Mouse (Mus musculus): ENCODE results near the gene Wwc2. TPM values are rescaled to one million over a fixed set of nuclear protein-coding genes. Genes with fewer than 3 reads are reported as not detected.
A peak's percentile ranks its signal among the peaks of the same experiment; 100 is the strongest.

Gene Wwc2
- polyA plus RNA-seq, 1 experiment from 2014 or later, result 11.1 TPM

- Histone ChIP-seq H3K4me3 (no peak overlapping the region), H3K4me1 (peaks cover 7% of the 10 kb centered on the region), H3K27me3 (replicated peaks; ENCODE audit: low read depth, poor library complexity, severe bottlenecking) (no peaks in the 10 kb centered on the region), H3K9me3 (no peaks in the 10 kb centered on the region), H3K27ac (replicated peaks) (no peak overlapping the region), H3K36me3 (replicated peaks) (peaks cover 41% of the 10 kb centered on the region)
- WGBS, result 91% methylated on average over 8 of the region's 8 CpGs
- DNase-seq (ENCODE audit: low spot score), result no peak
These were observed 107.0 kb downstream of the Wwc2 start for GRCm38 (mm10) chr8:47883739-47884138.

DNA sequence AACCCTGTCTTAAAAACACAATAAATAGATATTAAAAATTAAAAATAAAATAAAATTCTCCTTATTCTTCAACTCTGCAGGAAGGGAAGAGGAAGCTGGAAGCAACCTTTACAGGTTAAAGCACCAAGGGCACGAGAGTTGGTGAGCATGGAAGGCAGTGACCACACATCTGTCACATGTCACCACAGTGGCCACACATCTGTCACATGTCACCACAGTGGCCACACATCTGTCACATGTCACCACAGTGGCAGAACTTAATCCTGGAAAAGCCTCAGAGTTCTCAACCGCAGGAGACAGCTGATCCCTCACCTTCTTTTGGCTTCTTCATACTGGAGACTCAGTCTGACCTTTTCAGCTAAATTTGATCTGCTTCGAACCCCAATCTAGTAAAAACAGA, 112.2 kb downstream of the Wwc2 start:
- no peak overlapping the region for H3K4me3 ChIP-seq
- peaks cover 60% of the 10 kb centered on the region for H3K36me3 ChIP-seq (replicated peaks)
- H3K27me3 ChIP-seq (replicated peaks; ENCODE audit: low read depth, poor library complexity, severe bottlenecking), result no peaks in the 10 kb centered on the region
- H3K4me1 ChIP-seq, result peaks cover 4% of the 10 kb centered on the region; the same call in 1 of the 2 replicates
- H3K9me3 ChIP-seq, result no peaks in the 10 kb centered on the region
- no peak for DNase-seq (ENCODE audit: low spot score)
- 79% methylated on average over 3 of the region's 3 CpGs for whole genome bisulfite sequencing
- H3K27ac ChIP-seq (replicated peaks), result no peak overlapping the region

DNA sequence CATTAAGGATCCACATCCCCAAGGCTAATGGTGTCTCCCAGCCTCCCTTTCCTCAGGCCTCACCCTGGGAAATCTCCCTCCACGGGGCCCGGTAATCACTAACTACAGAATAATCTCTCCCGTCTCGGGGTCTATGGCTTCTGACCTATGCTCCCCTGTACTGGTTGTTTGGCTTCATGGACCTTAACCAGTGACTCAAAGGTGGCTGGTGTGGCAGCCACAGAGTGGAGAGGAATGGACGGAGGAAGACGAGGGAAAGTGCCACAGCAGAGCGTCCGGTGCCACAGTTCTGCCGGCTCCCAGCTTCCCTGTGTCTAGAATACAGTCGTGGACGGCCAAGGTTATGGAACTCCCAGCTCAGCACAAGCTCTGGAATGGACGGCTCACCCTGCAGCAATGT, 114.9 kb downstream of the Wwc2 start:
- H3K27ac ChIP-seq (replicated peaks), result no peak overlapping the region
- 93% methylated on average over 12 of the region's 12 CpGs for WGBS
- no peak for DNase-seq (ENCODE audit: low spot score)

GRCm38 (mm10) chr8:47874497-47875178, 116.1 kb downstream of the Wwc2 start:
- WGBS, result 78% methylated on average over 13 of the region's 13 CpGs
- Histone ChIP-seq H3K36me3 (replicated peaks) (peaks cover 52% of the 10 kb centered on the region), H3K4me1 (peaks cover 4% of the 10 kb centered on the region; the same call in 1 of the 2 replicates), H3K4me3 (no peak overlapping the region), H3K9me3 (no peaks in the 10 kb centered on the region), H3K27ac (replicated peaks) (no peak overlapping the region), H3K27me3 (replicated peaks; ENCODE audit: low read depth, poor library complexity, severe bottlenecking) (no peaks in the 10 kb centered on the region)
- DNase-seq (ENCODE audit: low spot score), result no peak

More for the DNA sequence above, 114.9 kb downstream of the Wwc2 start:
- no peaks in the 10 kb centered on the region for H3K27me3 ChIP-seq (replicated peaks; ENCODE audit: low read depth, poor library complexity, severe bottlenecking)
- H3K9me3 ChIP-seq, result no peaks in the 10 kb centered on the region
- H3K36me3 ChIP-seq (replicated peaks), result peaks cover 53% of the 10 kb centered on the region
- H3K4me1 ChIP-seq, result peaks cover 4% of the 10 kb centered on the region; the same call in 1 of the 2 replicates
- no peak overlapping the region for H3K4me3 ChIP-seq

- H3K4me3 ChIP-seq, result no peak overlapping the region
- no peaks in the 10 kb centered on the region for H3K27me3 ChIP-seq (replicated peaks; ENCODE audit: low read depth, poor library complexity, severe bottlenecking)
- DNase-seq (ENCODE audit: low spot score), result peak; percentile 60
- H3K4me1 ChIP-seq, result peaks cover 4% of the 10 kb centered on the region; the same call in 1 of the 2 replicates
- 49% methylated on average over 13 of the region's 13 CpGs for WGBS
- H3K9me3 ChIP-seq, result no peaks in the 10 kb centered on the region
- H3K36me3 ChIP-seq (replicated peaks), result peaks cover 55% of the 10 kb centered on the region
- no peak overlapping the region for H3K27ac ChIP-seq (replicated peaks)
These were observed 118.2 kb downstream of the Wwc2 start for GRCm38 (mm10) chr8:47872361-47873107.

DNA sequence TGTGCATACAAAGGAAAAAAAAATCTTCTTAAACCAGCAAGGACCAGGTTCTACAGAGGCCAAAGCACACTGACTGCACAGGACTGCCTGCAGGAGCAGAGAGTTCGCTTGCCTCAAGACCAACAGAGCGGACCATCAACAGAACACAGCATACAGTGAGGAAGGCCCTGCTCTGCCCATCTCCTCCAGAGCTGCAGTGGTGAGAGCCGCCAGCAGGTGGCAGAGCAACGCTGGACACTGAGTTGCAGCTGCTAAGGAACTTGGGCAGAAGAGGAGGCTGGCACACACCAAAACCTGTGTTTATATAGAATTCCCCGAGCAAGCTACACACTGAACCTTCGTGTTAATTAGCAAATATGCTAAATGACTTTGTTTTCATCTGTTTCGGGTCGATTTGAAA, 123.7 kb downstream of the Wwc2 start:
- H3K27ac ChIP-seq (replicated peaks), result no peak overlapping the region
- H3K4me3 ChIP-seq, result no peak overlapping the region
- WGBS, result 30% methylated on average over 8 of the region's 8 CpGs
- H3K27me3 ChIP-seq (replicated peaks; ENCODE audit: low read depth, poor library complexity, severe bottlenecking), result no peaks in the 10 kb centered on the region
- H3K4me1 ChIP-seq, result no peaks in the 10 kb centered on the region
- H3K36me3 ChIP-seq (replicated peaks), result peaks cover 75% of the 10 kb centered on the region
- peak; percentile 83 for DNase-seq (ENCODE audit: low spot score)
- no peaks in the 10 kb centered on the region for H3K9me3 ChIP-seq

- Histone ChIP-seq H3K27me3 (replicated peaks; ENCODE audit: low read depth, poor library complexity, severe bottlenecking) (no peaks in the 10 kb centered on the region), H3K36me3 (replicated peaks) (peaks cover 76% of the 10 kb centered on the region), H3K4me1 (no peaks in the 10 kb centered on the region), H3K27ac (replicated peaks) (no peak overlapping the region), H3K9me3 (no peaks in the 10 kb centered on the region), H3K4me3 (no peak overlapping the region)
- 88% methylated on average over 8 of the region's 8 CpGs for WGBS
- no peak for DNase-seq (ENCODE audit: low spot score)
These were observed 124.2 kb downstream of the Wwc2 start for GRCm38 (mm10) chr8:47866568-47866967.

DNA sequence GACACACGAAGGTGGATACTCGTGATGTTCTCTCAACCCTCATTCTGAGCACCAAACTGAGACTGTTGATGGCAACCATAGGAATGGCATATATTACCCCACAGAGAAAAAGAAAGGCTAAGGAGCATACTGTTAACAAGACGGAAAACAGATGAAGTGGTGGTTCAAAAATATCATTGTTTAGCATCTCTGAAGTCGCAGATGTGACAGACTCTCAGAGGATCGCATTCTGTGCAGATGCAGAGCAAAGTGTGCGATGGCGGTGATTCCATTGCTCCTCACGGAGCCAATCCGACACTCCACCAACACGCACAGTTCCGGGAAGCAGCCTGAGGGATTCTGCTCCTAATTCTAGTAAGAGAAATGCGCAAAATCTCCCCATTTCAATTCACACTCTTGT, 131.5 kb downstream of the Wwc2 start:
- Histone ChIP-seq H3K4me3 (no peak overlapping the region), H3K4me1 (no peaks in the 10 kb centered on the region), H3K27ac (replicated peaks) (no peak overlapping the region), H3K36me3 (replicated peaks) (peaks cover 87% of the 10 kb centered on the region), H3K27me3 (replicated peaks; ENCODE audit: low read depth, poor library complexity, severe bottlenecking) (no peaks in the 10 kb centered on the region), H3K9me3 (no peaks in the 10 kb centered on the region)
- 94% methylated on average over 12 of the region's 12 CpGs for WGBS
- no peak for DNase-seq (ENCODE audit: low spot score)

GRCm38 (mm10) chr8:47853356-47853755, 137.4 kb downstream of the Wwc2 start:
- Histone ChIP-seq H3K4me3 (no peak overlapping the region), H3K27ac (replicated peaks) (no peak overlapping the region), H3K9me3 (no peaks in the 10 kb centered on the region), H3K36me3 (replicated peaks) (peaks cover 92% of the 10 kb centered on the region), H3K4me1 (peaks cover 14% of the 10 kb centered on the region), H3K27me3 (replicated peaks; ENCODE audit: low read depth, poor library complexity, severe bottlenecking) (no peaks in the 10 kb centered on the region)
- no peak for DNase-seq (ENCODE audit: low spot score)
- WGBS, result 91% methylated on average over 5 of the region's 5 CpGs

- H3K36me3 ChIP-seq (replicated peaks), result peaks cover 92% of the 10 kb centered on the region
- WGBS, result 92% methylated on average over 5 of the region's 5 CpGs
- H3K27ac ChIP-seq (replicated peaks), result no peak overlapping the region
- no peaks in the 10 kb centered on the region for H3K9me3 ChIP-seq
- H3K4me1 ChIP-seq, result peaks cover 14% of the 10 kb centered on the region
- H3K4me3 ChIP-seq, result no peak overlapping the region
- no peak for DNase-seq (ENCODE audit: low spot score)
- H3K27me3 ChIP-seq (replicated peaks; ENCODE audit: low read depth, poor library complexity, severe bottlenecking), result no peaks in the 10 kb centered on the region
These were observed 138.0 kb downstream of the Wwc2 start for GRCm38 (mm10) chr8:47852737-47853136.

GRCm38 (mm10) chr8:47851824-47852502, 138.8 kb downstream of the Wwc2 start:
- Histone ChIP-seq H3K9me3 (no peaks in the 10 kb centered on the region), H3K27me3 (replicated peaks; ENCODE audit: low read depth, poor library complexity, severe bottlenecking) (no peaks in the 10 kb centered on the region), H3K4me1 (peaks cover 14% of the 10 kb centered on the region), H3K27ac (replicated peaks) (0 out of 2 replicates have a peak overlapping the region, but pooled peaks have one; percentile 35), H3K36me3 (replicated peaks) (peaks cover 92% of the 10 kb centered on the region), H3K4me3 (no peak overlapping the region)
- peak; percentile 31 for DNase-seq (ENCODE audit: low spot score)
- WGBS, result 66% methylated on average over 12 of the region's 12 CpGs

DNA sequence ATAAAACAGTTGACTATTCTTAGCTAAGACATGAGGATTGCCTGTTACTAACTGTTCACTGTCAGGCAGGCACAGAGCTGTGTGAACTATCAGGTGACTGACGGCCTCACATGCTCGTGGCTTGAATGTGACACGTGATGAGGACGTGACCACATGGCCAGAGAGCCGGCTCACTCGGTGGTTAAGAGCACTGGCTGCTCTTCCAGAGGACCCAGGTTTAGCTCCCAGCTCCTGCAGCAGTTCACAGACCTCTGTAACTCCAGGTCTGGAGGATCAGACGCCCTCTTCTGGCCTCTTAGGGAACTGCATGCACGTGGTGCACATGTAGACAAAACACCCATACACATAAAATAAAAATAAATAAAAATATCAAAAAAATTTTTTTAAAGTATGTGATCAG, 140.9 kb downstream of the Wwc2 start:
- no peak for DNase-seq (ENCODE audit: low spot score)
- Histone ChIP-seq H3K36me3 (replicated peaks) (peaks cover 91% of the 10 kb centered on the region), H3K27me3 (replicated peaks; ENCODE audit: low read depth, poor library complexity, severe bottlenecking) (no peaks in the 10 kb centered on the region), H3K27ac (replicated peaks) (no peak overlapping the region), H3K9me3 (no peaks in the 10 kb centered on the region), H3K4me1 (peaks cover 14% of the 10 kb centered on the region), H3K4me3 (no peak overlapping the region)
- 82% methylated on average over 8 of the region's 8 CpGs for WGBS
